Mouse (Mus musculus) heart, embryonic 11.5 days (tissue): ENCODE measurements at regions not wholly inside any gene's neighbourhood (a gene's known extent, or its start where the extent isn't known, plus 50 kb on each side); places are given as distances from the start of the nearest gene placed in this dataset.

ENCODE experiments used
- ATAC-seq: fragments of 200-750 bp; cut with Nextera tagmentation; replicated peaks from 2 replicates; pipeline ENCODE4 v1.8.0; 2017; ENCODE audit warnings: moderate library complexity; ENCODE audit not compliant: insufficient number of reproducible peaks, low FRiP score, low TSS enrichment
- H3K27ac ChIP-seq: fragments of 300-500 bp; sonication (generic); 2 replicates; pipeline ENCODE4 v1.5.1; 2014; ENCODE audit warnings: mild to moderate bottlenecking, low read depth, low read length
- H3K27me3 ChIP-seq: fragments of 300-500 bp; sonication (generic); 2 replicates; pipeline ENCODE4 v1.6.1; 2014; ENCODE audit warnings: mild to moderate bottlenecking, low read length, mixed read lengths; ENCODE audit not compliant: control insufficient read depth, insufficient read depth
- H3K36me3 ChIP-seq: fragments of 300-500 bp; sonication (generic); 2 replicates; pipeline ENCODE4 v1.6.1; 2014; ENCODE audit warnings: mild to moderate bottlenecking, low read length, moderate library complexity, mixed read lengths; ENCODE audit not compliant: control insufficient read depth, insufficient read depth
- H3K4me1 ChIP-seq: fragments of 300-500 bp; sonication (generic); 2 replicates; pipeline ENCODE4 v1.6.1; 2014; ENCODE audit warnings: low read length; ENCODE audit not compliant: control insufficient read depth, insufficient read depth
- H3K4me2 ChIP-seq: fragments of 300-500 bp; sonication (generic); 2 replicates; pipeline ENCODE4 v1.6.1; 2014; ENCODE audit warnings: mild to moderate bottlenecking, moderate library complexity
- H3K4me3 ChIP-seq: fragments of 300-500 bp; sonication (generic); 2 replicates; pipeline ENCODE4 v1.5.1; 2014; ENCODE audit warnings: low read depth, low read length
- H3K9ac ChIP-seq: fragments of 300-500 bp; sonication (generic); 2 replicates; pipeline ENCODE4 v1.6.1; 2014; ENCODE audit warnings: mild to moderate bottlenecking, low read depth, low read length, moderate library complexity
- H3K9me3 ChIP-seq: fragments of 300-500 bp; sonication (generic); replicated peaks from 2 replicates; pipeline ENCODE4 v1.6.1; 2016; ENCODE audit warnings: low read length; ENCODE audit not compliant: control insufficient read depth
- WGBS: fragments of 180-500 bp; shearing (Covaris S2); extraction: QIAGEN DNeasy Blood & Tissue Kit; methylation state at CpG from one replicate; pipeline ENCODE4 v1.1.7; 2014; ENCODE audit not compliant: insufficient replicate concordance; 5-methylcytosine and 5-hydroxymethylcytosine counted together

DNA sequence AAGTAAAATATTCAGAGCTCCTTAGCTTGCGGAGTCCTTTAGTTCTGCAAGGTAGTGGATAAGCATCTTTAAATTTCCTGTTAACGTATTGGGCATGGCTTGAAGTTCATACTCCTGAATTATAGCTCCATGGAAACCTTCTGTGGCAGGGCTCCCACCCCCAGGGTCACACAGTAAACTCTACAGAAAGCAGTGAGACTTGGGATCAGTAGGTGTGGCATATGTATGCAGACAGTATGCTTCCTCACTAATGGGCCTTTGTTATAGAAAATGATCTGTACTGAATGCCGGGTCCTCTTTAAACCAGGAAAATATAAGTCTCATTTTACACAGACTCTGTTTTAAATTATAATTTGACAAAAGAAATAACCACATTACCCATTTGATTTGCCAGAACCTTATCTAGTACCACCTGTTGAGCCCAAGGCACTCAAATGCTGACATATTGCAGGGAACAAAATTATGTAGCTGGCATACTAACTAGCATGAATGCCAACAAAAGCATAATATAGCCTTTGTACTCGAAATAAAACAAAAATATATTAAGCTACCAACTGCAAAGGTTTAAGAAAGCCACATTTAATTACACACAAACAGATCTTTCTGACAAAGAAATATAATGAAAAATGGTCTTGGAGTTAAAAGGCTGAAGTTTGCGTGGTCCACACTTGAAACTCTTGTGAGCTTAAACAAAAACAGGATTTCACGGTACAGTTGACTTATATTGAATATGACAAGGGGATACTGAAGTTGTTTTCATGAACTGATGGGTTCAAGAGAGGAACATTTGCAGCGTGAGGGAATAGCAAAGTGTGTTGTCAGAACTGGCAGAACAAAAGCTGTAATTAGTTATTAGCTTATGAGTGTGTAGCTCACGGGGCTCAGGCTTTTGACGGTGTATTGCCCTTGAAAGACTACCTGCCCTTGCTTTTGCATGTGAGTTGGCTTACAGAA is 310.7 kb upstream of the Nr5a2 start:
- H3K9me3 ChIP-seq = no peaks in the 10 kb centered on the region
- no peak for ATAC-seq
- H3K4me1 ChIP-seq = no peaks in the 10 kb centered on the region
- H3K36me3 ChIP-seq = no peaks in the 10 kb centered on the region
- no peak overlapping the region for H3K9ac ChIP-seq
- H3K4me2 ChIP-seq = no peak overlapping the region
- WGBS = 76% methylated on average over 9 of the region's 9 CpGs
- no peaks in the 10 kb centered on the region for H3K27me3 ChIP-seq
- no peak overlapping the region for H3K27ac ChIP-seq
- no peak overlapping the region for H3K4me3 ChIP-seq

DNA sequence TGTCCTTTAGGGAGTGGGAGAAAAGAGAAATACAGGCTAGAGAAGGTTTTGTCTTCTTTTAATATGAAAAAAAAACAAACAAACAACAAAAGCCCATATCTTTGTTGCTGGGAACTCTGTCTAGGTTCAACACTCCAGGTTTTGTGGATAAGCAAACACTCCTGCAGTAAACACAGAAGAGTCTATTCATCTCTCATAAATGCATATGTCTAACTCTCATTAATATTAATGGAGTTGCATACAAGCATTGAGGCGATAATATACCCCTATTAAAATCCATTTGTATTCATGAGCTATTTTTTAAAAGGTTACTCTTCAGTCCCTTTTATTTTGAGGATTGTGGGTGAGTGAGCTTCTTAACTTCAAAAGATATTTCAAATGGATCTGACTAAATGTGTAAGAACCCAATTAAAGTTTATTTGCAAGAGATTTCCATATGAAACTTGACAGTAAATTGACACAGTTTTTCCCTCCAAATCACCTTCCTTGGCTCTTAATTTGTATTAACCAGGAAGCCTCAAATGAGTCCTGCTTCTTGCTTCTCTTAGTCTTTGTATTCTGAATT is 302.6 kb upstream of the Nr5a2 start:
- no peak overlapping the region for H3K4me2 ChIP-seq
- no peak for ATAC-seq
- H3K27me3 ChIP-seq = no peaks in the 10 kb centered on the region
- no peak overlapping the region for H3K9ac ChIP-seq
- H3K4me1 ChIP-seq = no peaks in the 10 kb centered on the region
- H3K27ac ChIP-seq = no peak overlapping the region
- H3K4me3 ChIP-seq = no peak overlapping the region
- H3K9me3 ChIP-seq = no peaks in the 10 kb centered on the region
- 78% methylated on average over 1 of the region's 1 CpGs for WGBS
- H3K36me3 ChIP-seq = no peaks in the 10 kb centered on the region

DNA sequence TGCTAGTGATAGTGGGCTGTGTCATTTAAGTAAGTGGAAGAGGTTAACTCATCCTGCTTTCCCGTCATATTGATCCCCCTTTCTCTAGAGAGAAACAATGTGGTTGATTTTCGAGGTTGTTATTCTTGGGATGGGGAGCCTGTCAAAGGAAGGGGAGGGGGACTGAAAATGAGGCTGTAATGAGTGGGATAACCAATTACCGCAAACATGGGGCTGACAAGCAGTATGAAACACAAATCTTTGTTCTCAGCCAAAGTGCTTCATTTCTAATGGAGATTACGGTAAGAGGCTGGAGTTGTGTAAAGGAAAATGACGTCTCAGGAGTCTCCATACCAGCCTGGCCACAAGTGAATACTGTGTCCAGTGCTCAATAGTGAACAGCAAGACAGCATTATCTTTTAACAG is 301.9 kb upstream of the Nr5a2 start:
- H3K4me2 ChIP-seq = no peak overlapping the region
- H3K27ac ChIP-seq = no peak overlapping the region
- H3K36me3 ChIP-seq = no peaks in the 10 kb centered on the region
- WGBS = 49% methylated on average over 5 of the region's 5 CpGs
- no peaks in the 10 kb centered on the region for H3K4me1 ChIP-seq
- no peaks in the 10 kb centered on the region for H3K9me3 ChIP-seq
- no peak overlapping the region for H3K9ac ChIP-seq
- H3K4me3 ChIP-seq = no peak overlapping the region
- no peaks in the 10 kb centered on the region for H3K27me3 ChIP-seq
- ATAC-seq = no peak

DNA sequence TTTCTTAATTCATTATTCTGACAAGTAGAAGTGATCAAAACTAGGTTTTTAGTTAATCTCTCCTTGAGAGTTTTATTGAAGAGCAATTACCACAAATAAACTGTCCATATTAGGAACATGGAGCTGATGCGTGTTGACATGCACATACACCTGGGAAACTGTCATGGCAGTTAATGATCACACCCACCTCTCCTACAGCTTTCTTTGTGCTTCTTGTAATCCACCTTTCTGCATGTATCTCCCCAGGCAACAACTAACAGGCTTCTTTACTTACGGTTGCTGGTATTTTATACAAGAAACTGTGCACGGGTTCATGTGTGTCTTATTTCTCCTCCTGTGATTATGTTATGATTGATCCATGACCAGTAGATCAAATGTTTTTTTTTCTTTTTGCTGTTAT is 296.0 kb upstream of the Nr5a2 start:
- Histone ChIP-seq H3K27ac (no peak overlapping the region), H3K4me3 (no peak overlapping the region), H3K4me2 (no peak overlapping the region), H3K27me3 (no peaks in the 10 kb centered on the region), H3K36me3 (no peaks in the 10 kb centered on the region), H3K9me3 (peaks cover 3% of the 10 kb centered on the region), H3K9ac (no peak overlapping the region), H3K4me1 (no peaks in the 10 kb centered on the region)
- 87% methylated on average over 3 of the region's 3 CpGs for WGBS
- ATAC-seq = no peak

DNA sequence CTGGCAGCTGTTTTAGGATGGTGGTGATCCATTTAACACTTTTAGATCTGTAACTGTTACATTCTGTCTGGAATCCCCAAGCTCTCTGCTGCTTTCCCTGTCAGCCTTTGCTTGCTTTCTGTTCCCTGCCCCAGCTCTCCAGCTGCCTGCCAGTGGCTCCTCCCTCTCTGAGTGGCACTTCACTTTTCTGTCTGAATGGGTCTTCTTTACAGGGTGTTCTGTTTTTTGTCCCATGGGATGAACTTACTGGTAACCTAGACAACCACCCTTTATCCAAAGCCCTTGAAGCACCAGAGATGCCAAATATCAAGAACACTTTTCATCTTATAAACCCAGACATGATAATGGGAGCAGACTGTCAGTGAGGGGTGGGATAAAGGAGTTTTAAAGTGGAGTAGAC is 294.8 kb upstream of the Nr5a2 start:
- no peak for ATAC-seq
- no peaks in the 10 kb centered on the region for H3K4me1 ChIP-seq
- H3K4me3 ChIP-seq = no peak overlapping the region

DNA sequence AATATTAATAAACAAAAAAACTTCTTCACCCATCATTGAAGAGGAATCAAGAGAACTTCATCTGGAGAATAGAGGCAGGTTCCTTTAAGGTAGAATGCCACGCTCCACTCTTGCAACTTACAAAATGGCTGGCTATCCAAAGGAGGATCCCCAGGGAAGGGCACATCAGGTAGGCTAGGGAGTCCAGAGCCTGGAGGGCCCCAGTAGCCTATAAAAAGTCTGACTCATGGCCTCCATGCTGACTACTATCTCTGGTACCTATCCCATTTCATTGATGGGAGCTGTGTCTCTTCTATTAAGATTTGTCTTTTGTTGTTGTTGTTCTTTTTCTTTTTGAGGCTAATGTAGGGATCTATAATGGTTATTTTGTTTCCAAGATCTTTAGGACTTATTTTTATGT is 294.4 kb upstream of the Nr5a2 start:
- no peak for ATAC-seq
- Histone ChIP-seq H3K4me2 (no peak overlapping the region), H3K9me3 (peaks cover 3% of the 10 kb centered on the region), H3K4me3 (no peak overlapping the region), H3K4me1 (no peaks in the 10 kb centered on the region), H3K27me3 (no peaks in the 10 kb centered on the region), H3K36me3 (no peaks in the 10 kb centered on the region), H3K9ac (no peak overlapping the region), H3K27ac (no peak overlapping the region)
- 95% methylated on average over 1 of the region's 1 CpGs for WGBS

More for the DNA sequence above, 294.8 kb upstream of the Nr5a2 start:
- H3K27me3 ChIP-seq = no peaks in the 10 kb centered on the region
- H3K9ac ChIP-seq = no peak overlapping the region
- H3K27ac ChIP-seq = no peak overlapping the region
- peaks cover 3% of the 10 kb centered on the region for H3K9me3 ChIP-seq
- H3K36me3 ChIP-seq = no peaks in the 10 kb centered on the region
- H3K4me2 ChIP-seq = no peak overlapping the region

DNA sequence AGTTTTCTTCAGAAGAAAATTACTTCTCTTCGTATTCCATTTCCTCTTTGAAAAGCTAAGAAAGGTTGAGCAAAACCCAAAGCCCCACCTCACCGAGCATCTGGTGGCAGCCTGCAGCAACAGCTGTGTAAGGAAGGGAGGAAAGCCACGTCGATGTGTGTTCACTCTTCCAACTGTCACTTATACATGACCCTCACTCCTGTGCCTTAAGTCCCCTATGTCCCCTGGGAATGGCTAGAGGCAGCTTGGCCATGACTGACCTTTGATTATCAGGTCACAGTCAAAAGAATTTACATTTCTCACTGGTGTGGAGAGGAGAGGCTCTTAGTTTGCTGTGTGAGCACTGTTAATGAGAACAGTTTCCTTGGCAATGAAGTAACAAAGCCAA is 266.8 kb upstream of the Nr5a2 start:
- H3K9ac ChIP-seq = no peak overlapping the region
- no peak overlapping the region for H3K4me3 ChIP-seq
- ATAC-seq = no peak
- no peaks in the 10 kb centered on the region for H3K9me3 ChIP-seq
- H3K27me3 ChIP-seq = no peaks in the 10 kb centered on the region
- no peak overlapping the region for H3K27ac ChIP-seq
- no peaks in the 10 kb centered on the region for H3K4me1 ChIP-seq
- no peaks in the 10 kb centered on the region for H3K36me3 ChIP-seq
- 75% methylated on average over 4 of the region's 4 CpGs for WGBS
- H3K4me2 ChIP-seq = no peak overlapping the region

DNA sequence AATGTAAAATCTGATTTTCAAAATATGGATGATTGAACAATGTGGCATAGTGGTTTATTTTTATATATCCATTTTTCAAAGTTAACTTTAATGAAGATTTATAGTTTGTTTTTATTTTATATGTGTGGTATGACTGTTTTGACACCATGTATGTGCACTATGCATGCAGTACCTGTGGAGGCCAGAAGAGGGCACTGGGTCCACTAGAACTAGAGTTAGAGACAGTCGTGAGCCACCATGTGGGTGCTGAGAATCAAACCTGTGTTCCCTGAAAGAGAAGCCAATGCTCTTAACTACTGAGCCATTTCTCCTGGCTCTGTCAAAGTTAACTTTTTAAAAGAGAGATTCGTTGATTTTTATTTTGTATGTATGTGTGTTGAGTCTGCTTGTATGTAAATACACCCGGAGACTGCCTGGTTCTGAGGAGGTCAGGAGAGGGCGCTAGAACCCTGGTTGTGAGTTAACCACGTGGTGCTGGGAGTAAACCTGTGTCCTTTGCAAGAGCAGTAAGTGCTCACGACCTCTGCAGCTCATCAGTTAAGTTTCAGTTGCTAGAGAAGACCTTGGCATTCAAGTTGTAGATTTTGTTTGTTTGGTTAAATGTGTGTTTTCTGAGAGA is 266.3 kb upstream of the Nr5a2 start:
- no peaks in the 10 kb centered on the region for H3K4me1 ChIP-seq
- WGBS = 73% methylated on average over 6 of the region's 6 CpGs
- H3K9ac ChIP-seq = no peak overlapping the region
- H3K9me3 ChIP-seq = no peaks in the 10 kb centered on the region
- ATAC-seq = no peak
- no peaks in the 10 kb centered on the region for H3K27me3 ChIP-seq
- H3K27ac ChIP-seq = no peak overlapping the region
- H3K36me3 ChIP-seq = no peaks in the 10 kb centered on the region
- no peak overlapping the region for H3K4me3 ChIP-seq
- no peak overlapping the region for H3K4me2 ChIP-seq
